Mouse (Mus musculus) midbrain, embryonic 16.5 days (tissue): ENCODE results near the gene Rad51d. TPM values are rescaled to one million over a fixed set of nuclear protein-coding genes. Genes with fewer than 3 reads are reported as not detected.

Experiments used
- ATAC-seq: fragments of 200-750 bp; cut with Nextera tagmentation; 2 replicates; pipeline ENCODE4 v1.8.0; 2017; ENCODE audit warnings: moderate TSS enrichment
- H3K27ac ChIP-seq: fragments of 300-500 bp; sonication (generic); 2 replicates; pipeline ENCODE4 v1.5.1; 2014; ENCODE audit warnings: mild to moderate bottlenecking, low read length, mixed read lengths
- H3K27me3 ChIP-seq: fragments of 300-500 bp; sonication (generic); 2 replicates; pipeline ENCODE4 v1.6.1; 2014; ENCODE audit warnings: low read depth, low read length, mixed read lengths; ENCODE audit not compliant: control insufficient read depth, insufficient read depth
- H3K36me3 ChIP-seq: fragments of 300-500 bp; sonication (generic); 2 replicates; pipeline ENCODE4 v1.6.1; 2014; ENCODE audit warnings: mild to moderate bottlenecking, low read length, moderate library complexity, mixed read lengths; ENCODE audit not compliant: control insufficient read depth, insufficient read depth
- H3K4me1 ChIP-seq: fragments of 300-500 bp; sonication (generic); 2 replicates; pipeline ENCODE4 v1.6.1; 2014; ENCODE audit warnings: mild to moderate bottlenecking, low read length, mixed read lengths; ENCODE audit not compliant: control insufficient read depth, insufficient read depth
- H3K4me2 ChIP-seq: fragments of 300-500 bp; sonication (generic); 2 replicates; pipeline ENCODE4 v1.6.1; 2014; ENCODE audit warnings: mild to moderate bottlenecking, low read length, mixed read lengths
- H3K4me3 ChIP-seq: fragments of 300-500 bp; sonication (generic); 2 replicates; pipeline ENCODE4 v1.5.1; 2014; ENCODE audit warnings: low read depth, mild to moderate bottlenecking, low read length, moderate library complexity, mixed read lengths
- H3K9ac ChIP-seq: fragments of 300-500 bp; sonication (generic); 2 replicates; pipeline ENCODE4 v1.6.1; 2014; ENCODE audit warnings: low read depth, low read length, mixed read lengths
- H3K9me3 ChIP-seq: fragments of 300-500 bp; sonication (generic); replicated peaks from 2 replicates; pipeline ENCODE4 v1.6.1; 2014; ENCODE audit warnings: mild to moderate bottlenecking, low read length, mixed read lengths; ENCODE audit not compliant: control insufficient read depth, poor library complexity, severe bottlenecking
- WGBS: fragments of 180-500 bp; shearing (Covaris S2); extraction: QIAGEN DNeasy Blood & Tissue Kit; methylation state at CpG from one replicate; pipeline ENCODE4 v1.1.7; 2014; 5-methylcytosine and 5-hydroxymethylcytosine counted together
- polyA plus RNA-seq: library from polyadenylated mRNA; unstranded; fragments of >200 nt; fragmentation: Nextera tagmentation; extraction: Ambion mirVana; gene quantifications from 2 replicates; pipeline ENCODE4 v1.2.1, GENCODE M21; 2015

Gene Rad51d
- polyA plus RNA-seq, 1 experiment from 2014 or later = 13.7 TPM

GRCm38 (mm10) chr11:82831008-82831893 is 59.2 kb downstream of the Rad51d start:
- no peaks in the 10 kb centered on the region for H3K9me3 ChIP-seq
- peak overlapping the region; percentile 23 for H3K4me2 ChIP-seq
- ATAC-seq = no peak
- H3K27ac ChIP-seq = no peak overlapping the region
- 22% methylated on average over 10 of the region's 10 CpGs for WGBS
- no peaks in the 10 kb centered on the region for H3K27me3 ChIP-seq
- H3K4me3 ChIP-seq = no peak overlapping the region
- peaks cover 15% of the 10 kb centered on the region for H3K4me1 ChIP-seq
- no peaks in the 10 kb centered on the region for H3K36me3 ChIP-seq
- H3K9ac ChIP-seq = 0 out of 2 replicates have a peak overlapping the region, but pooled peaks have one; percentile 22

GRCm38 (mm10) chr11:82826818-82827217 is 63.6 kb downstream of the Rad51d start:
- ATAC-seq = no peak
- Histone ChIP-seq H3K27ac (no peak overlapping the region), H3K4me3 (no peak overlapping the region), H3K4me1 (peaks cover 9% of the 10 kb centered on the region), H3K36me3 (no peaks in the 10 kb centered on the region), H3K4me2 (no peak overlapping the region), H3K9me3 (no peaks in the 10 kb centered on the region), H3K27me3 (no peaks in the 10 kb centered on the region), H3K9ac (no peak overlapping the region)

Other genes starting within 250 kb of the Rad51d start
- gene Cct6b, start 126.3 kb downstream of the Rad51d start, polyA plus RNA-seq = 0.25 and 0.46 TPM in 2 replicates
- gene Zfp830, start 126.3 kb downstream of the Rad51d start, polyA plus RNA-seq = 26.6 and 29.6 TPM in 2 replicates
- 25.6 and 28.5 TPM in 2 replicates for gene Lig3, start 109.5 kb downstream of the Rad51d start, polyA plus RNA-seq
- 3.9 and 4.2 TPM in 2 replicates for gene Rffl, start 19.4 kb downstream of the Rad51d start, polyA plus RNA-seq
- 1.0 and 1.1 TPM in 2 replicates for gene Fndc8, start 1.5 kb upstream of the Rad51d start, polyA plus RNA-seq
- 35.7 and 36.8 TPM in 2 replicates for gene Nle1, start 17.8 kb upstream of the Rad51d start, polyA plus RNA-seq
- gene Unc45b, start 19.9 kb upstream of the Rad51d start, polyA plus RNA-seq = 0.78 and 1.5 TPM in 2 replicates
- gene Slfn5, start 60.7 kb upstream of the Rad51d start, polyA plus RNA-seq = 1.4 and 1.6 TPM in 2 replicates
- 1.7 and 1.9 TPM in 2 replicates for gene Slfn9, start 101.2 kb upstream of the Rad51d start, polyA plus RNA-seq
- 0.09 and 0.14 TPM in 2 replicates for gene Slfn8, start 130.2 kb upstream of the Rad51d start, polyA plus RNA-seq
- gene Slfn2, start 174.5 kb upstream of the Rad51d start, polyA plus RNA-seq = 0.61 and 1.1 TPM in 2 replicates
- gene Slfn1, start 226.2 kb upstream of the Rad51d start, polyA plus RNA-seq = not detected in 2 replicates